Mouse (Mus musculus) thymus, postnatal 0 days (tissue): ENCODE measurements around the gene Prpsap1. TPM values are rescaled to one million over a fixed set of nuclear protein-coding genes. Genes with fewer than 3 reads are reported as not detected.
"Not testable (repeated sequence)": the region's sequence is repeated elsewhere in the genome, so short reads cannot be mapped to it uniquely, and the experiment has no call there.

Experiments used
- DNase-seq: peaks from one replicate; pipeline ENCODE4 v3.0.0-alpha.2; 2015; ENCODE audit warnings: low spot score
- polyA plus RNA-seq: library from polyadenylated mRNA; unstranded; fragments of >200 nt; fragmentation: Nextera tagmentation; extraction: Ambion mirVana; gene quantifications from 2 replicates; pipeline ENCODE4 v1.2.1, GENCODE M21; 2015

The Prpsap1 gene
- polyA plus RNA-seq, 1 experiment from 2014 or later: 90.9 TPM

GRCm38 (mm10) chr11:116515330-116516020 lies 21.5 kb upstream of the Prpsap1 start:
- no peak for DNase-seq

GRCm38 (mm10) chr11:116513531-116514038 lies 19.6 kb upstream of the Prpsap1 start:
- DNase-seq: no peak

- no peak for DNase-seq
These were observed 19.0 kb upstream of the Prpsap1 start for GRCm38 (mm10) chr11:116512987-116513386.

- no peak for DNase-seq
These were observed 18.2 kb upstream of the Prpsap1 start for GRCm38 (mm10) chr11:116512154-116512553.

- no peak for DNase-seq
These were observed 17.4 kb upstream of the Prpsap1 start for GRCm38 (mm10) chr11:116511301-116511868.

DNA sequence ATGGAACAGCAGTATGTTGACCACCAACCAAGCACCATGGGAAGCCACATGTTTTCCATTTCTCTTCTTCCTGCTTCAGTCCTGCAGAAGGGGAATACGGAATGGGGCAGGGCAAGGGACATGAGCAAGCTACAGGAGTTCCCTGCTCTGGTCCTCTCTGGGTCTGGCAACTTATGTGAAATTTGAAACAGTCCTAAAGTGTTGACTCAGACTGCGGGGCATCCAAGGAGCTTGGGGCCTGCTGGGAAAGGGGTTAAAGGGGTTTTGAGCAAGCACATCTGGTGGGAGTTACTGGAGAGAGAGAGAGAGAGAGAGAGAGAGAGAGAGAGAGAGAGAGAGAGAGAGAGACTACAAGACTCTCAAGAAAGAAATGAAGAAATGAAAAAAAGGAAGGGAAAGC lies 14.7 kb upstream of the Prpsap1 start:
- DNase-seq: no peak

DNA sequence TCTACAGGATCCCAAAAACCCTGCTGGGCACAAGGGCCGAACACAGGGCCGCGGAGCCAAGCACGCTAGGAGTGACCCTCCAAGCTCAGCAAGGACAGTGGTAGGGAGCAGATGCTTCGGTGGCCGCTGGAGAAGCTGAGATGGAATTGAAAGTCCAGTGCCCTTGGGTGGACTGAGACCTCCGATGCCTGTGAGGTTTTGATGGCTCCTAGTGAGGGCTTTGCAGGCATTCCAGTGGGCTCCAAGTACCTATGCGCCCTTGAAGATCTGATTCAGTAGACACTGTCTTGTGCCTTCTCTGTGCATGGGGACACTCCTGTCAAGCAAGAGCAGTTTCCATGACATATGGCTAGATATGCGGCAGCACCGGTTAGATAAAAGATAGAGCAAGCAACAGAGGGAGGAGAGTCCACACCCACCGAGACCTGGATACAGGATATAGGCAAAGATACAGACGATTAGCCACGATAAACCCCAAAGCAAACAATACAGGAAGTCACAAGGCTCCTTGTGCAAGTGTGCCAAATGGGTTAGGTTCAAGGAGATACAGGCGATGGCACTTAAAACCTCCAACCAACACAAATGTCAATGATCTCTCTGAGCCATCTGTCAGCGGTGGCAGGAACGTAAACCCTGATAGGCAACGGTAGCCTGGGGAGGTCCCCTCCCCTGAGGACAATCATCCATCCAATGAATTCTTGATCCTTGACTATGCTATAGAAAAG lies 12.3 kb upstream of the Prpsap1 start:
- DNase-seq: no peak

DNA sequence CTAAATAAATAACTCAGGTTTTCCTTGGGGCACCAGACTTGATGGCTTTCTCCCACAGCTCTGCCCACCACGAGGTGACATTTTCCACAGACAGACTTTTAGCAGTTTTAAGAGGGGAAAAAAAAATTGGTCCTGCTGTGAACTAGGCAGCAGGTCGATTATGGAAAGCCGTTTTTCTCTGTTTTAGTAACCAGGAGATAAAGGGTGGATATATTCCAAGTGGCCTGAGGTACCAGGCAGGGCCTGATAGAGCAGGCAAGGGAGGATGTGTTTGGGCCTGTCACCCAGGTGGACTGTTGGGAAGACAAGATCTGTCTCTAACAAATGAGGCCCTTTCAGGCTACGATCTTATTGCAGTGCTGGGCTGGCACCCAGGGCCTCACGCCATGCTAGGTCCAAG lies 11.6 kb upstream of the Prpsap1 start:
- no peak for DNase-seq

- DNase-seq: no peak
These were observed 10.5 kb upstream of the Prpsap1 start for GRCm38 (mm10) chr11:116504516-116504915.

- peak; percentile 30 for DNase-seq
These were observed 7.2 kb upstream of the Prpsap1 start for GRCm38 (mm10) chr11:116501005-116501746.

DNA sequence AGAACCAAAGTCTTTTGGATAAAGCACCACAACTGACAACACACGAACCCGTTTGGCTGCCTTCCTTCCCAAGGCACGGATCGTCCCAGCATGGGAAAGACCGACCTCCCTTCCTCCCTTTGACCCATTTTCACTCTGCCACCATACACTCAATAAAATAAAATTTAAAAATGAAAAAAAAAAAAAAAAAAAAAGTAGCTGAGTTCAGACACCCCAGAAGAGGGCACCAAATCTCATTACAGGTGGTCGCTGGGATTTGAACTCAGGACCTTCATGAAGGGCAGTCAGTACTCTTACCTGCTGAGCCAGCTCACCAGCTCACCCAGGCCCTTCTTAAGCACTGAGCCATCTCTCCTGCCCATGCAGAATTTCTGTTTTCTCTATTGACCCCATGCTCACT lies 5.0 kb upstream of the Prpsap1 start:
- DNase-seq: no peak

- DNase-seq: no peak
These were observed 4.6 kb upstream of the Prpsap1 start for GRCm38 (mm10) chr11:116498596-116498995.

- DNase-seq: no peak
These were observed 3.3 kb upstream of the Prpsap1 start for GRCm38 (mm10) chr11:116497313-116497712.

DNA sequence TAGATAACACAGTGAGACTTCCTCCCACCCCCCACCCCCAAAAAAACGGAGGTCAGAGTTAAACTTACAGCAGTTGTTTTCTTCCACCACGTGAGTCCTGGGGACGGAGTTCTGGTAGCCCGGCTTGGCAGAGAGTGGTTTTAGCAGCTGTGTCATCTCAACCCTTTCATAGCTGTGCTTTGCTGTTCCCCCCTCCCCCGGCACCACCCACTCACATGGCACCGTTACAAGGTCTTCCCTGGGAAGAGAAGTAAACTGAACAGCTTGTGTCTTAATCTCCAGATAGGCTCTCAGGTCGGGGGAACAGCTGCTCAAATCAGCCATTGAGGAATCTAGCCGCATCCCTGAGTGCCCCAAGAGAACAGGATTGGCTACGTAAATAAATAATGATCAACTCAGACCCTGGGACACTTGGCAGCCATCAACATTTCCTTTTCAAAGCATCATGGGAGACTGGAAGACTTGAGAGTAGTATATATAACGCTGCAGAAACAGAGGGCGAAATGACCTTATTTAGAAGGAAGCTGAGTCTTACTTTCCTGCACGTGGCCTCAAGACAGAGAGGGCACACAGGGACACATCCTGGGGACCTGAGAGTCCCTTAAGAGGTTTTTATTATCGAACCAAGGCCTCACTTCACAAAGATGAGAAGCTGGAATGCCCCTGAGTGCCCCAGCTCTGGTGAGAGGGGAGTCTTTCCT lies 622 bp upstream of the Prpsap1 start:
- no peak for DNase-seq

DNA sequence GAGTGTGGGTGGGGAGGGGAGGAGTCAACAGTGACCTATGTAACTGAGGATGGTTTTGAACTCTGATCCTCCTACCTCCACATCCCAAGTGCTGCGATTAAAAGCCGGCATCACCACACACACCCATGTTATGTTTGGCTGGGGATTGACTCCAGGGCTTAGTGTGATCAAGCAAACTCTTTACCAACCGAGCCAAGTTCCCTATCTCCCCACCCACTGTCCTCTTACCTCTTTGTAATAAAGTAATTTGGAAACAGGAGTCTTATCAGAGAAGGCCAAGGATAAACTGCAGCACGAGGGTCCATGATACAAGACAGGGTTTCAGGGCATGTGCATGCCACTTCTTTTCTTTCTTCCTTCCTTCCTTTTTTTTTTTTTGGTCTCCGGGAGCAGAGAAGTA lies 811 bp downstream of the Prpsap1 start:
- no peak for DNase-seq

GRCm38 (mm10) chr11:116492507-116492906 lies 1.5 kb downstream of the Prpsap1 start:
- not testable (repeated sequence) for DNase-seq

GRCm38 (mm10) chr11:116491338-116491737 lies 2.7 kb downstream of the Prpsap1 start:
- no peak for DNase-seq

- DNase-seq: peak; percentile 89
These were observed 3.5 kb downstream of the Prpsap1 start for GRCm38 (mm10) chr11:116490232-116491107.

DNA sequence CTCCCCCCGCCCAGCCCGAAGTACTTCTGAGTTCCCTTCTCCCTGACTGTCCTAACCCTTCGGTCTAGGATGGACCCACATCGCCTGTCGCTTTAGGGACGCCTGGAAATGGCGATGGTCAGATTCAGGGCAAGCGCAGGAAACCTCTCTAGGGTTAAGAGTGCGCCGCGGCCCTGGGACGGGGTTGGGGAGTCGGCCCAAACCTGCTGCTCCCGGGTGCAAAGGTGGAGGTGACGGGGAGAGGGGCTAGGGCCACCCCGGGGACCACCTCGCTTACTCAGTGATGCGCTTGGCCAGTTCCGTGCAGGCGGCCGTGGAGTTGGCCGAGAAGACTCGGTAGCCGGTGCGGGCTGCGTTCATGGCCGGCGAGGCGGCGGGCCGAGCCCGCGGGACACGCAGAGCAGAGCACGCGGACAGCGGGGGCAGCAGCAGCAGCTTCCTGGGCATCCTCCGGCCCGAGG lies 4.2 kb downstream of the Prpsap1 start:
- peak; percentile 39 for DNase-seq
